In genomic region chr8:114351643-114352427, GRCm38 (mm10) we compare ENCODE assay signal across 8 mouse cellular contexts.
DNase-seq lines count a peak whose midpoint lies in the region; ATAC-seq lines count a peak whose summit lies in the region.

No protein-coding gene starts in this region.

- H3K27me3 ChIP-seq in liver, embryonic 13.5 days = no peaks in the 10 kb centered on the region

- no peak overlapping the region for H3K27ac ChIP-seq in liver, embryonic 13.5 days

- no peaks in the 10 kb centered on the region for H3K4me1 ChIP-seq in liver, embryonic 13.5 days (replicated peaks)

- H3K4me3 ChIP-seq in liver, embryonic 13.5 days (replicated peaks) = no peak overlapping the region

- no peaks in the 10 kb centered on the region for H3K9me3 ChIP-seq in liver, embryonic 13.5 days (replicated peaks)

- peak overlapping the region; percentile 19; the same call in 1 of the 2 replicates for H3K4me2 ChIP-seq in liver, embryonic 13.5 days

- no peaks in the 10 kb centered on the region for H3K36me3 ChIP-seq in liver, embryonic 13.5 days

- DNase-seq in cerebellum, postnatal 10 days = peak; percentile 18 to 23
- DNase-seq in liver, embryonic 13.5 days = no peak
- DNase-seq in liver = no peak
- peak; percentile 61 for DNase-seq in induced T-regulatory cell, adult 2 months (ENCODE audit: low read depth)
- DNase-seq in right cerebral cortex, postnatal 10 days (ENCODE audit: low spot score in 2 of 2) = peak; percentile 59 to 61
- DNase-seq in spleen, adult 18-20 months = no peak
- no peak for DNase-seq in ovary, adult 18-20 months (ENCODE audit: low spot score)

- H3K9ac ChIP-seq in liver, embryonic 13.5 days = no peak overlapping the region

- 31% methylated on average over 14 of the region's 14 CpGs for WGBS in liver, embryonic 13.5 days (ENCODE audit: insufficient replicate concordance)

- no peak for ATAC-seq in cerebellum, adult (ENCODE audit: insufficient number of reproducible peaks, low FRiP score, low TSS enrichment)
- ATAC-seq in liver, embryonic 13.5 days (ENCODE audit: low read depth) = no peak

Comparison
In these comparisons a context has a peak if more than half of its experiments do, and no peak if none do; other contexts are left out.
1. DNase-seq: peak in cerebellum, postnatal 10 days (2 of 2), induced T-regulatory cell, adult 2 months (single experiment) and right cerebral cortex, postnatal 10 days (2 of 2); none in liver, embryonic 13.5 days (single experiment), liver (single experiment), spleen, adult 18-20 months (0 of 2) and ovary, adult 18-20 months (single experiment).